Mouse (Mus musculus): ENCODE results near the gene Gm28891. TPM values are rescaled to one million over a fixed set of nuclear protein-coding genes. Genes with fewer than 3 reads are reported as not detected.
"Not testable (repeated sequence)": the region's sequence is repeated elsewhere in the genome, so short reads cannot be mapped to it uniquely, and the experiment has no call there.

Gene Gm28891
- total RNA-seq (2021) = not detected
- long read RNA-seq, experiment 1 = 0 reads
- long read RNA-seq, experiment 2 = 0 reads

- not testable (repeated sequence) for DNase-seq (ENCODE audit: low spot score in 2 of 2)
Observed at GRCm38 (mm10) chrY:60240902-60241301, at the start of gene Gm28891. TSS of gene Gm28891 (plus strand) at chrY:60241202.

Measured in adrenal gland, postnatal 4 days (tissue).